Mouse (Mus musculus): ENCODE results near the gene Rap2c. TPM values are rescaled to one million over a fixed set of nuclear protein-coding genes. Genes with fewer than 3 reads are reported as not detected.

Rap2c gene
- polyA plus RNA-seq, 1 experiment: 30.2 TPM

GRCm38 (mm10) chrX:51018786-51019179 is 965 bp upstream of the Rap2c start:
- TF ChIP-seq CTCF (IDR thresholded peaks at IDR 0.05; ENCODE audit: borderline replicate concordance, extremely low read depth, insufficient read depth, insufficient read length) (no peak), POLR2A (IDR thresholded peaks at IDR 0.05; ENCODE audit: borderline replicate concordance, extremely low read depth, insufficient read depth, insufficient read length, poor library complexity, severe bottlenecking) (peak; percentile 69; the same call in 1 of the 2 replicates)
- peak; percentile 85 for DNase-seq (ENCODE audit: low read depth)

GRCm38 (mm10) chrX:51016926-51017325 is 892 bp downstream of the Rap2c start:
- peak; percentile 17 for DNase-seq (ENCODE audit: low read depth)
- TF ChIP-seq POLR2A (IDR thresholded peaks at IDR 0.05; ENCODE audit: borderline replicate concordance, extremely low read depth, insufficient read depth, insufficient read length, poor library complexity, severe bottlenecking): no peak
- TF ChIP-seq CTCF (IDR thresholded peaks at IDR 0.05; ENCODE audit: borderline replicate concordance, extremely low read depth, insufficient read depth, insufficient read length): no peak

- no peak for TF ChIP-seq CTCF (IDR thresholded peaks at IDR 0.05; ENCODE audit: borderline replicate concordance, extremely low read depth, insufficient read depth, insufficient read length)
- no peak for TF ChIP-seq POLR2A (IDR thresholded peaks at IDR 0.05; ENCODE audit: borderline replicate concordance, extremely low read depth, insufficient read depth, insufficient read length, poor library complexity, severe bottlenecking)
- no peak for DNase-seq (ENCODE audit: low read depth)
Measured at GRCm38 (mm10) chrX:51012280-51012679, 5.5 kb downstream of the Rap2c start.

- no peak for DNase-seq (ENCODE audit: low read depth)
- TF ChIP-seq CTCF (IDR thresholded peaks at IDR 0.05; ENCODE audit: borderline replicate concordance, extremely low read depth, insufficient read depth, insufficient read length) (no peak), POLR2A (IDR thresholded peaks at IDR 0.05; ENCODE audit: borderline replicate concordance, extremely low read depth, insufficient read depth, insufficient read length, poor library complexity, severe bottlenecking) (no peak)
Measured at GRCm38 (mm10) chrX:51010323-51010722, 7.5 kb downstream of the Rap2c start.

GRCm38 (mm10) chrX:51000791-51001190 is 17.0 kb downstream of the Rap2c start:
- no peak for DNase-seq (ENCODE audit: low read depth)
- TF ChIP-seq POLR2A (IDR thresholded peaks at IDR 0.05; ENCODE audit: borderline replicate concordance, extremely low read depth, insufficient read depth, insufficient read length, poor library complexity, severe bottlenecking): no peak
- TF ChIP-seq CTCF (IDR thresholded peaks at IDR 0.05; ENCODE audit: borderline replicate concordance, extremely low read depth, insufficient read depth, insufficient read length): no peak

GRCm38 (mm10) chrX:50995310-50995709 is 22.5 kb downstream of the Rap2c start:
- DNase-seq (ENCODE audit: low read depth): no peak
- no peak for TF ChIP-seq POLR2A (IDR thresholded peaks at IDR 0.05; ENCODE audit: borderline replicate concordance, extremely low read depth, insufficient read depth, insufficient read length, poor library complexity, severe bottlenecking)
- no peak for TF ChIP-seq CTCF (IDR thresholded peaks at IDR 0.05; ENCODE audit: borderline replicate concordance, extremely low read depth, insufficient read depth, insufficient read length)

- no peak for DNase-seq (ENCODE audit: low read depth)
- TF ChIP-seq POLR2A (IDR thresholded peaks at IDR 0.05; ENCODE audit: borderline replicate concordance, extremely low read depth, insufficient read depth, insufficient read length, poor library complexity, severe bottlenecking) (no peak), CTCF (IDR thresholded peaks at IDR 0.05; ENCODE audit: borderline replicate concordance, extremely low read depth, insufficient read depth, insufficient read length) (no peak)
Measured at GRCm38 (mm10) chrX:50991324-50991723, 26.5 kb downstream of the Rap2c start.

- DNase-seq (ENCODE audit: low read depth): no peak
- TF ChIP-seq CTCF (IDR thresholded peaks at IDR 0.05; ENCODE audit: borderline replicate concordance, extremely low read depth, insufficient read depth, insufficient read length) (no peak), POLR2A (IDR thresholded peaks at IDR 0.05; ENCODE audit: borderline replicate concordance, extremely low read depth, insufficient read depth, insufficient read length, poor library complexity, severe bottlenecking) (no peak)
Measured at GRCm38 (mm10) chrX:50989940-50990339, 27.9 kb downstream of the Rap2c start.

- DNase-seq (ENCODE audit: low read depth): no peak
- TF ChIP-seq POLR2A (IDR thresholded peaks at IDR 0.05; ENCODE audit: borderline replicate concordance, extremely low read depth, insufficient read depth, insufficient read length, poor library complexity, severe bottlenecking): no peak
- TF ChIP-seq CTCF (IDR thresholded peaks at IDR 0.05; ENCODE audit: borderline replicate concordance, extremely low read depth, insufficient read depth, insufficient read length): no peak
Measured at GRCm38 (mm10) chrX:50988581-50988980, 29.2 kb downstream of the Rap2c start.

- DNase-seq (ENCODE audit: low read depth): peak; percentile 7
- TF ChIP-seq CTCF (IDR thresholded peaks at IDR 0.05; ENCODE audit: borderline replicate concordance, extremely low read depth, insufficient read depth, insufficient read length): no peak
- TF ChIP-seq POLR2A (IDR thresholded peaks at IDR 0.05; ENCODE audit: borderline replicate concordance, extremely low read depth, insufficient read depth, insufficient read length, poor library complexity, severe bottlenecking): no peak
Measured at GRCm38 (mm10) chrX:50978428-50978827, 39.4 kb downstream of the Rap2c start.

GRCm38 (mm10) chrX:50972145-50972544 is 45.7 kb downstream of the Rap2c start:
- TF ChIP-seq CTCF (IDR thresholded peaks at IDR 0.05; ENCODE audit: borderline replicate concordance, extremely low read depth, insufficient read depth, insufficient read length): no peak
- no peak for TF ChIP-seq POLR2A (IDR thresholded peaks at IDR 0.05; ENCODE audit: borderline replicate concordance, extremely low read depth, insufficient read depth, insufficient read length, poor library complexity, severe bottlenecking)
- DNase-seq (ENCODE audit: low read depth): no peak

GRCm38 (mm10) chrX:50969907-50970306 is 47.9 kb downstream of the Rap2c start:
- no peak for DNase-seq (ENCODE audit: low read depth)
- no peak for TF ChIP-seq POLR2A (IDR thresholded peaks at IDR 0.05; ENCODE audit: borderline replicate concordance, extremely low read depth, insufficient read depth, insufficient read length, poor library complexity, severe bottlenecking)
- TF ChIP-seq CTCF (IDR thresholded peaks at IDR 0.05; ENCODE audit: borderline replicate concordance, extremely low read depth, insufficient read depth, insufficient read length): no peak
